Mouse (Mus musculus): ENCODE results near the gene Gm4792. TPM values are rescaled to one million over a fixed set of nuclear protein-coding genes. Genes with fewer than 3 reads are reported as not detected.

The Gm4792 gene
- polyA plus RNA-seq, 1 experiment from 2014 or later, result not detected

DNA sequence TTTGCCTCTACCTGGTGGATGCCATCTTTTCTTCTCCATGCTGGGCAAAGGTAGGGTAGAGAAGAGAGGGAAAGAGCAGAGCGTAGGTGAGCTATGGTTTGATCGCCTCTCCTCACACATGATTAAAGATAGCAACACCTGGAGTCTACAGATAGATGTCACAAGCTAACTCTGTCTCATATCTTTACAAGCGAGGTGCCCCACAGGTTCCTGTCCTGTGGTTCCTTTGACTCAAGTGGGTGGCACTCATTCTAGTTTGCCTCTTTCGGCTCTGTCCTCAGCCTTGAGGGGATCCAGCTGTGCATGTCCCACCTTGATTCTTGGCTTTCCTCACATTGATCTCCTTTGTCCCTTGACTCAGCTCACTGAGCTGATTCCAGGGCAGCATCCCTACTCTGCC lies 42.0 kb downstream of the Gm4792 start:
- H3K4me3 ChIP-seq, result no peak overlapping the region
- H3K9ac ChIP-seq, result no peak overlapping the region
- no peaks in the 10 kb centered on the region for H3K36me3 ChIP-seq
- 95% methylated on average over 4 of the region's 4 CpGs for WGBS
- ATAC-seq (ENCODE audit: insufficient number of reproducible peaks, insufficient read depth, low FRiP score, low TSS enrichment, low read depth), result no peak
- no peaks in the 10 kb centered on the region for H3K9me3 ChIP-seq
- H3K27ac ChIP-seq, result no peak overlapping the region
- H3K4me2 ChIP-seq, result no peak overlapping the region
- H3K27me3 ChIP-seq, result no peaks in the 10 kb centered on the region; the same call in 1 of the 2 replicates
- no peaks in the 10 kb centered on the region for H3K4me1 ChIP-seq

DNA sequence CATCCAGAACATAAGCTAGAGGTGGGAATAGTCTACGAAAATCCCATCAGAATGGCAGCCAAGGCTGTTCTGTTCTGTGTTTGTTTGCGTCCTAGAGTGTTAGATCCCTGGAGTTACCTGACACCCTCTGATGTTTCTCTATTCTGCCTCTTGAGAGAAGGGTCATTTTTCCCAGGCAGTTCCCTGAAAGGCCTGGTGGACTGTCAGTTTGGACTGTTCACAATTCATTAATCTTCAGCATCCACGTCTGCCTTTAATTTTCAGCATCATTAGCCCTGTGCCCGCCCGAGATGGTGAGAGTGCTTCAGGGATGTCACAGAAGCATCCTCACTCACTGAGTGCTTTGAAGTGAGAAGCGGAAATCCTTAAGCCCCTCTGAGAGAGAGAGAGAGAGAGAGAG lies 42.8 kb downstream of the Gm4792 start:
- WGBS, result 32% methylated on average over 6 of the region's 6 CpGs
- H3K4me2 ChIP-seq, result no peak overlapping the region
- H3K4me1 ChIP-seq, result no peaks in the 10 kb centered on the region
- no peak overlapping the region for H3K27ac ChIP-seq
- H3K9me3 ChIP-seq, result no peaks in the 10 kb centered on the region
- H3K36me3 ChIP-seq, result no peaks in the 10 kb centered on the region
- H3K27me3 ChIP-seq, result no peaks in the 10 kb centered on the region; the same call in 1 of the 2 replicates
- H3K9ac ChIP-seq, result no peak overlapping the region
- no peak for ATAC-seq (ENCODE audit: insufficient number of reproducible peaks, insufficient read depth, low FRiP score, low TSS enrichment, low read depth)
- no peak overlapping the region for H3K4me3 ChIP-seq

DNA sequence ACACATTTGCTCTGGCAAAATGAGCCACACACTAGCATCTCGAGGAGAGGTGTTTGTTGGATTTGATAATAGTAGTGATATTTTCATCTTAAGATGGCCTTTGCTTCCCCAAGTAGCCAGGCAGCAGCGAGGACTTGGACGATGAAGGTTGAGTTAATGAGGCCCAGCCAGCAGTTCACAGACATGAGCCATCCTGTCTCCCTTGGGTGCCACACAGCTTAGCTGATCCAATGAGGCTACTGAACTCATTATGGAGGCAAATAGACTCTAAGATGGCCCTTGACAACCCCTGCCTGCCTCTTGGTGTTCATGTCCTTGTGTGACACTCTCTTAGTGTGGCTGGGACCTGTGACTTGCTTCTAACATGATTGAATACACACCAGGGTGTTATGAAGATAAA lies 43.7 kb downstream of the Gm4792 start:
- Histone ChIP-seq H3K27ac (no peak overlapping the region), H3K36me3 (no peaks in the 10 kb centered on the region), H3K4me3 (no peak overlapping the region), H3K4me1 (peaks cover 5% of the 10 kb centered on the region; the same call in 1 of the 2 replicates), H3K9ac (no peak overlapping the region), H3K9me3 (no peaks in the 10 kb centered on the region), H3K27me3 (no peaks in the 10 kb centered on the region; the same call in 1 of the 2 replicates), H3K4me2 (no peak overlapping the region)
- ATAC-seq (ENCODE audit: insufficient number of reproducible peaks, insufficient read depth, low FRiP score, low TSS enrichment, low read depth), result no peak
- 76% methylated on average over 3 of the region's 3 CpGs for WGBS

- Histone ChIP-seq H3K4me2 (no peak overlapping the region), H3K27ac (no peak overlapping the region), H3K36me3 (no peaks in the 10 kb centered on the region), H3K27me3 (no peaks in the 10 kb centered on the region; the same call in 1 of the 2 replicates), H3K4me1 (peaks cover 9% of the 10 kb centered on the region; the same call in 1 of the 2 replicates), H3K4me3 (no peak overlapping the region), H3K9me3 (no peaks in the 10 kb centered on the region), H3K9ac (no peak overlapping the region)
- WGBS, result 74% methylated on average over 17 of the region's 17 CpGs
- ATAC-seq (ENCODE audit: insufficient number of reproducible peaks, insufficient read depth, low FRiP score, low TSS enrichment, low read depth), result no peak
Observed at GRCm38 (mm10) chr10:94253260-94253807, 45.2 kb downstream of the Gm4792 start.

DNA sequence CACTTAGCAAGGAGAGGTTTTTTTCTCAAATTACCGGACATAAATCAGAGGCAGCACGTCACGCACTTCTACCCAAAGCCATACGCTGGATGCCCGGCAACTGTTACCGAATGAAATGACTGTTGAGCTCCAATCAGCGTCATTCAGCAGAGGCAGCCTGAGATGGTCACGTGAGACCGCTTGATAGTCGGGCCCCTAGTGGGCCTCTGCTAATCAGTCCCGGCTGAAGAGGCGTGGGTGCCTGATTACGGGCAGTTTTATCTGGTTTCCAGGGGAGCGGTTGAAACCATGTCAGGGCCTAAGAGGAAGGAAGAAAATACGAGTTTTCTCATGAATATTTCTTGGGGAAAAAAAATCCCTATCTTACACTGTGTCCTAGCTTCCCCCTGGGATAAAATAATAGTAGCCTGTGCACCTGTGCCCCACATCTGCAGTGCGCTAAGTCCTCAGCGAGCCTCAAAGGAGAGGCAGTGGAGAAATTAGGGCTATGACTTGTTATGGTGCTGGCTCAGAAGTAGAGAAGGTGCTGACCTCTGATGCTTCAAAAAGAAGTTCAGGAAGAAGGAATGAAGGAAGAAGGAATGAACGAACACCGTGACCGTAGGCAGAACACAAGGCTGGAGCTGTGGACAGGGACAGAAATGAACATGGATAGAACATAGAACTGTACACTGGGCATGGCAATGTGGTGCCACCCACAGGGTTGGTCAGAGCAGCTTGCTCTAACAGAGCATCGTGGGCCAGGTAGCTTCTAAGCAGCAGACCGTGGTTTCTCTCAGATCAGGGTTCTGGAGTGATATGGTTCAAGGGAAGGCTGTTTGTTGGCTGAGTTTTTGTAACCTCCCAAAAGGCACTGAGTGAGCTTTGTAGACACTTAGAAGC lies 48.7 kb downstream of the Gm4792 start:
- Histone ChIP-seq H3K9me3 (no peaks in the 10 kb centered on the region), H3K36me3 (no peaks in the 10 kb centered on the region), H3K4me1 (peaks cover 9% of the 10 kb centered on the region; the same call in 1 of the 2 replicates), H3K4me2 (peak overlapping the region; percentile 44), H3K9ac (no peak overlapping the region), H3K4me3 (no peak overlapping the region), H3K27ac (no peak overlapping the region), H3K27me3 (no peaks in the 10 kb centered on the region)
- 35% methylated on average over 22 of the region's 22 CpGs for WGBS
- ATAC-seq (ENCODE audit: insufficient number of reproducible peaks, insufficient read depth, low FRiP score, low TSS enrichment, low read depth), result no peak

DNA sequence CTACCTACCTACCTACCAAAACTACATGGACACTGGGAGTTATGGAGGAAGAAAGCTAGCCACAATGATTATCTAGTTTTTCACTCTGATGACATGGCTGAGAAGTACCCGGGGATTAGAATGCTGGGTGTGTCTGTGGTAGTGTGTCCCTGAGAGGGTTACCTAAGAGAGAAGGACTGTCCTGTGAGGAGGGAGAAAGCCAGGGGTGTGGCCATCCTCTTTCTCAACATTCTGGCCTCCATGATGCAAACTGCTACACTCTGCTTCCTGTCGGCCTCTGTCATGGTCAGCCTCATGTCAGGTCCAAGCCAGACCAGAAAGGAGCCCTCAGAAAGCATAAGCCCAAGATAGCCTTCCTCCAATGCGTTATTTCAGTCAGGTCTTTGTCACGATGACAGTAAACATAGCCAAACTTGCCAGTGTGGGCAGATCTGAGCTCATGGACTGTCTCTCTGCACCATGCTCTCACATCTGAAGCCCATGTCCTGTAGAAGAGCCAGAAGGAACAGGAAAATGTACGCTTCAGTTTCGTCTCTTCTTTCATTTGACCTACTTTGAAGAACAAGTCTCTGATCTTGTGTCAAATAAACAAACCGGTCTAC lies 50.7 kb downstream of the Gm4792 start:
- H3K9ac ChIP-seq, result no peak overlapping the region
- no peaks in the 10 kb centered on the region for H3K36me3 ChIP-seq
- peaks cover 9% of the 10 kb centered on the region; the same call in 1 of the 2 replicates for H3K4me1 ChIP-seq
- H3K9me3 ChIP-seq, result no peaks in the 10 kb centered on the region
- H3K27me3 ChIP-seq, result no peaks in the 10 kb centered on the region
- H3K4me2 ChIP-seq, result no peak overlapping the region
- no peak overlapping the region for H3K4me3 ChIP-seq
- 76% methylated on average over 7 of the region's 7 CpGs for WGBS
- ATAC-seq (ENCODE audit: insufficient number of reproducible peaks, insufficient read depth, low FRiP score, low TSS enrichment, low read depth), result no peak
- no peak overlapping the region for H3K27ac ChIP-seq

Other genes starting within 250 kb of the Gm4792 start
- gene Nr2c1, start 150.7 kb downstream of the Gm4792 start, polyA plus RNA-seq (2015; fragmentation: Nextera tagmentation; extraction: Ambion mirVana), result 9.0 and 9.3 TPM in 2 replicates
- 319 and 403 TPM in 2 replicates for gene Ndufa12, start 100.0 kb downstream of the Gm4792 start, polyA plus RNA-seq (2015; fragmentation: Nextera tagmentation; extraction: Ambion mirVana)
- 5.9 and 7.9 TPM in 2 replicates for gene Tmcc3, start 13.2 kb upstream of the Gm4792 start, polyA plus RNA-seq (2015; fragmentation: Nextera tagmentation; extraction: Ambion mirVana)